Mouse (Mus musculus) limb, embryonic 10.5 days (tissue): ENCODE measurements at regions not wholly inside any gene's neighbourhood (a gene's known extent, or its start where the extent isn't known, plus 50 kb on each side); places are given as distances from the start of the nearest gene placed in this dataset.
"Not testable (repeated sequence)": the region's sequence is repeated elsewhere in the genome, so short reads cannot be mapped to it uniquely, and the experiment has no call there.

ENCODE experiments used
- DNase-seq: peaks from one replicate; pipeline ENCODE4 v3.0.0-alpha.2; 2017; ENCODE audit warnings: low spot score
- H3K27ac ChIP-seq: fragments of 300-500 bp; sonication (generic); 2 replicates; pipeline ENCODE4 v1.5.1; 2016; ENCODE audit warnings: mild to moderate bottlenecking
- H3K27me3 ChIP-seq: fragments of 300-500 bp; sonication (generic); 2 replicates; pipeline ENCODE4 v1.6.1; 2016; ENCODE audit warnings: low read depth, mild to moderate bottlenecking; ENCODE audit not compliant: poor library complexity, severe bottlenecking
- H3K36me3 ChIP-seq: fragments of 300-500 bp; sonication (generic); 2 replicates; pipeline ENCODE4 v1.6.1; 2016; ENCODE audit warnings: mild to moderate bottlenecking, moderate library complexity
- H3K4me1 ChIP-seq: fragments of 300-500 bp; sonication (generic); 2 replicates; pipeline ENCODE4 v1.6.1; 2016
- H3K4me3 ChIP-seq: fragments of 300-500 bp; sonication (generic); 2 replicates; pipeline ENCODE4 v1.5.1; 2016; ENCODE audit warnings: mild to moderate bottlenecking, moderate library complexity
- H3K9me3 ChIP-seq: fragments of 300-500 bp; sonication (generic); replicated peaks from 2 replicates; pipeline ENCODE4 v1.6.1; 2016; ENCODE audit warnings: mild to moderate bottlenecking
- WGBS: fragments of 180-500 bp; shearing (Covaris S2); methylation state at CpG from one replicate; pipeline ENCODE4 v1.1.7; 2016; 5-methylcytosine and 5-hydroxymethylcytosine counted together

DNA sequence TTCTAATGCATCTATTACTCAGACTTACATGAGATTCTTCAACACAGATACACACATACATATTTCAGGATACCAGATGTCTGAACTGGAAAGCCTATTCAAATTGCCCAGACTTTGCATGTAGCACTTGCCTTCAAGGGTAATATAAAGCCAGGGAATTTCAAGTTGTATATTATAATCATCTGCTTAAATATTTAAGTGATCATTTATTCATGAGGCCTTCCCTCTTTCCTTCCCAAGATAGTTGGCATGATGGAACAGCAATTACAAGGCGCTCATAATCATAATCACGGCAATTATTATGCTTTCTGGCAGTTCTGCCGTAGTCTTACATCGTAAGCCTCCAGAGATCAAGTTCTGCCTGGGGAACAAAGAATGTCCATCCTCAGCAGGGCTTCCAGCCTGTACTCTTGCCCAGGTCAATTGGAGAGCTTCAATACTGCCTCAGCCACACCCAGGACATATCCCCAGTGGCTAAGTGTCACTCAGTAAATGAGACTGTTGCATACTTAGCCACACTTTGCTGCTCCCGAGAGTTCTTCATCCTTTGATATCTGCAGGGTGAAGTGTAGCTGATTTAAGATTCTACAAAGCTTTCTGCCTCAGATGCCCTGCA lies 391.3 kb upstream of the Htr2a start:
- no peaks in the 10 kb centered on the region for H3K9me3 ChIP-seq
- no peak overlapping the region for H3K4me3 ChIP-seq
- no peak overlapping the region for H3K27ac ChIP-seq
- 92% methylated on average over 5 of the region's 5 CpGs for WGBS
- no peaks in the 10 kb centered on the region for H3K27me3 ChIP-seq
- H3K4me1 ChIP-seq = no peaks in the 10 kb centered on the region
- no peaks in the 10 kb centered on the region for H3K36me3 ChIP-seq
- DNase-seq = no peak

DNA sequence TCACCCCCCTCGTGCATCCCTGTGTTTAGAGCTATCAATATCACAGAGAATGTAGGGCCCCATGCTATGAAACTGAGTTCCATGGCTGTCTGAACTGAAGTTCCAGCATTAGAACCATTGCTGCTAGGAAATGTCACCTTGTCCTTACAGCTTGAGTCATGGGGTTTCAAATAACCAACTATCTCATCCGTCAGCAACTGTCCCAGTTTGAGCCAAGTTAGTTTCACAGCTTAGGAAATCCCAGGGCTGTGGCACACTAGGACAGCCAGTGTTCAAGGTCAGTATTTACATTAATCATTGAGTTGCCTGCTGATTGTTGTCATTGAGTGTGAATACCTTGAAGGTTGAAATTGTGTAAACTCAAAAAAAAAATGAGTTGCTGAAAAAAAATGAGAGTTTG lies 390.6 kb upstream of the Htr2a start:
- H3K4me1 ChIP-seq = no peaks in the 10 kb centered on the region
- DNase-seq = no peak
- no peak overlapping the region for H3K4me3 ChIP-seq
- H3K27me3 ChIP-seq = no peaks in the 10 kb centered on the region
- H3K36me3 ChIP-seq = no peaks in the 10 kb centered on the region
- WGBS = 68% methylated on average over 2 of the region's 2 CpGs
- H3K27ac ChIP-seq = no peak overlapping the region
- no peaks in the 10 kb centered on the region for H3K9me3 ChIP-seq

DNA sequence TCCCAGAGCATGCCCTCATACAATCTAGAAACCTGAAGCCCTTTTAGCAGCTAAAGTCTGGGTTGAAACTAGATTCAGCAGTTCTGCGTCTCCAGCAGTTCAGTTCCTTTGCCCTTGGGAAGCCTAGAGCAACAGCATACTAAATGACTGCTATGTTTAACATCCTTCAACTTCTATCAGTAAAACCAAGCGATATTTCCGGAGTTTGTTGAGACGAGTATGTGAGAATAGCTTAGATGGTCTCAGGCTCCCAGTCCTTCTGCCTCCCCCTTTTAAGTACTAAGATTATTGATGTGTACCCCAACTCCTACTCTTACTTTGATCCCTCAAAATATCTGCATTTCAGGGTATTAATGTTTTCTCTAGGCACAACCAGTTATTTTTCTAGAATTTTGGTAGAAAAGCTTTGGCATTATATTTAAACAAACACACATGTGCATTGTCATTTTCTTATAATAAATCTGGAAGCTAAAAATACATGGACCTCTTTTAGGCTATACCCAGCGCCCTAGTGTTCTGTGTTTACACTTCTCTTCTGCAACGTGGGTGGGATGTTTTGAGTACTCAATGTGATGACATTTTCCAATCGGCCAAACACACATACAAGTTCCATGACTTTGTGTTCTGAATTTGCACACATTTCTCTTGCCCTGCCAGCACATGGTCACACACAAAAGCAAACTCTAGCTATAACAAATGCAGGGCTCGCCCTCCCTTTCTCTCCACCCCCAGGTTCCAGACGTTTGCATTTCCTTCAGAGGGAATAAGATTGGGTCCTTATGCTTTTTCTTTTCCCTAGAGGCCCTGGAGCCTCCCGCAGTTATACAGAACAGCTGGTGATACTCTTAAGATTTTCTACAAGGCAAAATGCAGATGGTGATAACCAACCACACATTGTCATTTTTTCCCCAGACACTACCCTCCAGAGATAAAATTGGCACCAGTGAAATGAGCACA lies 388.2 kb upstream of the Htr2a start:
- no peaks in the 10 kb centered on the region for H3K4me1 ChIP-seq
- H3K9me3 ChIP-seq = no peaks in the 10 kb centered on the region
- no peaks in the 10 kb centered on the region for H3K27me3 ChIP-seq
- WGBS = 81% methylated on average over 10 of the region's 10 CpGs
- no peak overlapping the region for H3K27ac ChIP-seq
- no peak for DNase-seq
- H3K36me3 ChIP-seq = no peaks in the 10 kb centered on the region
- H3K4me3 ChIP-seq = no peak overlapping the region

DNA sequence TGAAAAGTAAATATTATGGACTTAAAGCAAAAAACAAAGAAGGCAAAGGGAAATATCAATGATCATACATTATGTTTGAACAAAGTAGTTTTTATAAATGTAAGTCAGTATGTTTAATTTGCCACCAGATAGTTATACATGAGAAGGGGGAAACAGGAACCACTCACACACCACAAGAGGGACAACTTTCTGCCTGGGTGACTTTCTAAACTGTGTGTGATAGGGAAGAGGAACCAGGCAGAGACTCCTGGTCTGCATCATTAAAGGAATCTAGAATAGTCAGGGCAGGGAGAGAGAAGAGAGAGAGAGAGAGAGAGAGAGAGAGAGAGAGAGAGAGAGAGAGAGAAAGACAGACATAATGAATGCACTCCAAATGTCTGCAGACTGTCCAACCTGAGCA lies 385.6 kb upstream of the Htr2a start:
- H3K27me3 ChIP-seq = no peaks in the 10 kb centered on the region
- no peaks in the 10 kb centered on the region for H3K9me3 ChIP-seq
- H3K36me3 ChIP-seq = no peaks in the 10 kb centered on the region
- DNase-seq = no peak
- H3K4me1 ChIP-seq = no peaks in the 10 kb centered on the region
- H3K27ac ChIP-seq = no peak overlapping the region
- H3K4me3 ChIP-seq = no peak overlapping the region

DNA sequence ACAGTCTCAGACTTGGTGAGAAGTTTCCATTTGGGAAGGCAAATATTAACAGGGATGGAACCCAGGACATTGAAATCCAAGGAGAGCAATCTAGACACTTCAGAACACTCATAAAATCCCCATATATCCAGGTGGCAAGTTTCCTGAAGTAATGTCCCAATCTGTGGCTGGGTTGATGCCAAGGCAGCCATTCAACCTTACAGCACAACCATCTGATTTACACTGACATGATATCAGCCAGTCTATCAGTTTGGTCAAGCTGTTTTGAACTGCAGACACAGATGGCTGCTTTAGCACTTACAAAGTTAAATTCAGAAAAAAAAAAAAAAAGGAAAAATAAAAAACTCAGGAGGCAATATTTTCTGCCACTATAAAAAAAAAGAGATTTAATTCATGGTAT lies 381.2 kb upstream of the Htr2a start:
- Histone ChIP-seq H3K4me1 (no peaks in the 10 kb centered on the region), H3K36me3 (no peaks in the 10 kb centered on the region), H3K4me3 (no peak overlapping the region), H3K27me3 (no peaks in the 10 kb centered on the region), H3K27ac (no peak overlapping the region), H3K9me3 (no peaks in the 10 kb centered on the region)
- DNase-seq = no peak

DNA sequence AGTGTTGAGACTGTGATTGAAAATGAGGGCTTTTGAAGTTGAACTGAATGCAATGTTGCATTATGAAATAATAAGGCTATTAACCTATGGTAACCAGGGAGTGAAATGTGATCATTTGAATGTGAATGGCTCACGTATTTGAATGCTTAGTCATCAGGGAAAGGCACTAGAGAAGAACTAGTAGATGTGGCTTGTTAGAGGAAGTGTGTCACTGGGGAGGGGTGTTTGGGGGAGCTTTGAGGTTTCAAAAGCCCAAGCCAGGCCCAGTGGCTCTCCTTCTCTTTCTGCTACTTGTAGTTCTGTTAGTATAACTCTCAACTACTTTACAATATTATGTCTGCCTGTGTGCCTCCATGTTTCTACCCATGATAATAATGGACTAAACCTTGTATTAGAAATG lies 373.6 kb upstream of the Htr2a start:
- Histone ChIP-seq H3K27me3 (no peaks in the 10 kb centered on the region), H3K4me3 (no peak overlapping the region), H3K36me3 (no peaks in the 10 kb centered on the region), H3K4me1 (no peaks in the 10 kb centered on the region), H3K27ac (no peak overlapping the region), H3K9me3 (no peaks in the 10 kb centered on the region)
- 85% methylated on average over 1 of the region's 1 CpGs for WGBS
- DNase-seq = no peak

DNA sequence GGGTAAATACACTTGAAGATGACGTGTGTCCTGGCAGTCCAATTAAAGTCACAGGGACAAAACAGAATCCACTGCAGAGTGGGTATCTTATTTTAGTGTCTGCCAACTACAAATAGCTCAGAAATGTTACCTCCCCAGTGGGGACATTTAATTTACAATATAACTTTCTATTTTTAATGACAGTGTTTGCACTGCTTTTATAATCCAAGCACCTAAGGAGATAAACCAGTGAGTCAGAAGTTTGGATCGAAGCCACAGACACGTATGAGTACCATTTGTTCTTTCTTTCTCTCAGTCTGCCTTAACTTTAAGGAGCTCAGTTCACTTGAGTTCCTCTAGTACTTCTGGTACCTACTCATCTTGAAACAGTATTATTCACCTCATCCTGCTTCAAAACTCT lies 346.1 kb upstream of the Htr2a start:
- 90% methylated on average over 3 of the region's 3 CpGs for WGBS
- no peaks in the 10 kb centered on the region for H3K27me3 ChIP-seq
- H3K36me3 ChIP-seq = no peaks in the 10 kb centered on the region
- H3K9me3 ChIP-seq = no peaks in the 10 kb centered on the region
- no peak overlapping the region for H3K27ac ChIP-seq
- H3K4me3 ChIP-seq = no peak overlapping the region
- no peak for DNase-seq
- no peaks in the 10 kb centered on the region for H3K4me1 ChIP-seq

DNA sequence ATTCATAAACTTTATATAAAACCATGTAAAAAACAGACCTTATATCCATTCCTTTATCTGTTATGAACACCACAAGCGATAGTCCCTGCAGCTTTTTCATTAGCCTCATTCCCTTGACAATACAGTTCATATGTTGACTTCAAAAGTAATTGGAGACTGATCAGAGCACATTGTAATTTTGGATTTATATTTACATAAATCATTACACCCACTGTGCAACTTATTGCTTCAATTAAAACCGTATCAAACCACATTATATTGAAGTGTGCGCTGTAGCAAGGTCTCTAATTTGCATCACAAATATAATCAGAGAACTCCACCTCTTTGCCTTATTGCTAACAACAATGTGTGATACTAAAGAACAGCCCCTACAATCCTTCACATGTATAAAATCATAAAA lies 336.2 kb upstream of the Htr2a start:
- H3K27me3 ChIP-seq = no peaks in the 10 kb centered on the region
- H3K9me3 ChIP-seq = no peaks in the 10 kb centered on the region
- H3K27ac ChIP-seq = no peak overlapping the region
- no peaks in the 10 kb centered on the region for H3K36me3 ChIP-seq
- no peak for DNase-seq
- H3K4me3 ChIP-seq = no peak overlapping the region
- H3K4me1 ChIP-seq = no peaks in the 10 kb centered on the region
- WGBS = 94% methylated on average over 3 of the region's 3 CpGs

DNA sequence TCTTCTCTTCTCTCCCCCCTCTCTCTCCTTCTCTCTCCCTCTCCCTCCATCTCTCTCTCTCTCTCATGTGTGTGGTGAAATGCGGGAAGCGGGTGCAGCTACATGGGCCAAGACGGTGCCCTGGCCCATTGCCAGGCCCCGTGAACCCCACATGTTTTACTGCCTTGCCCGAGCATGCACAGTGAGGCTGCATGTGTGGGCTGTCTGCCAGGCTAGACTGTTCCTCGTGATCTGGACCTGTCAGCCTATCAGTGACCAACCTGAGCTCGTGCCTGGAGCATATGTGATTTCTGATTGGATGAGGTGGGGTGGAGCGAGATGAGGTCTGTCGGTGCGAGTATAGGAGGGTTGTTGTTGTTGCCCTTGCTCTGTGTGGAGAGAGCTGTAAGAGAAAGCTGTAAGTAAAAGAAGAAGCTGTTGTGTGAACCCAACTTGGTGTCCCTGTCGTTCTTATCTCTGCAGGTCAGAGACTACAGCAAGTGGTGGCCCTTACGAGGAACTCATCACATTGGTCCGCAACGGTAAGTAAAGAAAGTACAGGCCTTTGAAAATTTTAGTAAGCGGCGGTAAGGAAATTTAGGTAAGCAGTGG lies 333.8 kb upstream of the Htr2a start:
- H3K36me3 ChIP-seq = no peaks in the 10 kb centered on the region
- no peak for DNase-seq
- H3K27ac ChIP-seq = no peak overlapping the region
- WGBS = 91% methylated on average over 16 of the region's 16 CpGs
- no peak overlapping the region for H3K4me3 ChIP-seq
- H3K27me3 ChIP-seq = no peaks in the 10 kb centered on the region
- no peaks in the 10 kb centered on the region for H3K9me3 ChIP-seq
- H3K4me1 ChIP-seq = no peaks in the 10 kb centered on the region

DNA sequence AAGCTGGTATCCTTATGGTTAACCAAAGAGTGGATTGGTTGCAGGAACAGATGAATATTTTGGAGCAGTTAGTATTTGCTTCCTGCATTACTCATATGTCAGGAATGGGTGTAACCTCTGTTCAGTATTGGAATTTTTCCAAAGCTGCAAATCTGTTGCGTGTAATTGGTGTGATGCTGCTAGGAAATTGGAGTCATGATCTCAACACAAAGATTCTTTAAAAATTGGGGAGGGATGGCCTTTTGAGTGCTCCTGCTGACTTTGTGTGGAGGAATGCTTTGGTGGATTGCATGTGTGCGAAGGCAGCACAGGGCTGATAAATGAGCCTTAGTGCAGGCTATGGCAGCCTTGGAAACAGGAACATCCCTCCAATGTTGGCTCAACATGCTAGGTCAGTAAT lies 331.2 kb upstream of the Htr2a start:
- 89% methylated on average over 2 of the region's 2 CpGs for WGBS

DNA sequence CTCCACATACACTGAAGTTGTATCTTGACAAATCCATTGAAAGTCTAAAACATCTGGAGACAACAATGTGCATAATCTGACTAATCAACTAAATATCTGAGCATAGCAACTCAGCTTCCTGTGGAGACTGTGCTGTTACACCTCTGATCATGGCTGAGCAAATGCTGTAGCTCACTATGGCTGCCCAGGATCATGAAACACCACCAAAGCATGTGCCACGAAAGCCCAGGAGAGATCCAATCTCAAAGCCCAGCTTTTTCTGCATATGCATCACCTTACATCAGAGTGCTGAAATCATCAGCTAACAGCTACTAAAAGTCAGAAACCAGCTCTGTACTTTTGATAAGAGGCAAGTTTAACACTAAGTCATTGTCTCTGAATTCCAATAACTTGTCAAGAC lies 313.3 kb upstream of the Htr2a start:
- 62% methylated on average over 1 of the region's 1 CpGs for whole genome bisulfite sequencing
- H3K27me3 ChIP-seq = no peaks in the 10 kb centered on the region
- H3K4me3 ChIP-seq = no peak overlapping the region
- H3K4me1 ChIP-seq = no peaks in the 10 kb centered on the region
- H3K36me3 ChIP-seq = no peaks in the 10 kb centered on the region
- DNase-seq = no peak
- no peaks in the 10 kb centered on the region for H3K9me3 ChIP-seq
- no peak overlapping the region for H3K27ac ChIP-seq

More for the DNA sequence above, 331.2 kb upstream of the Htr2a start:
- not testable (repeated sequence) for H3K36me3 ChIP-seq, DNase-seq, H3K4me3 ChIP-seq, H3K4me1 ChIP-seq, H3K27me3 ChIP-seq, H3K27ac ChIP-seq, H3K9me3 ChIP-seq

DNA sequence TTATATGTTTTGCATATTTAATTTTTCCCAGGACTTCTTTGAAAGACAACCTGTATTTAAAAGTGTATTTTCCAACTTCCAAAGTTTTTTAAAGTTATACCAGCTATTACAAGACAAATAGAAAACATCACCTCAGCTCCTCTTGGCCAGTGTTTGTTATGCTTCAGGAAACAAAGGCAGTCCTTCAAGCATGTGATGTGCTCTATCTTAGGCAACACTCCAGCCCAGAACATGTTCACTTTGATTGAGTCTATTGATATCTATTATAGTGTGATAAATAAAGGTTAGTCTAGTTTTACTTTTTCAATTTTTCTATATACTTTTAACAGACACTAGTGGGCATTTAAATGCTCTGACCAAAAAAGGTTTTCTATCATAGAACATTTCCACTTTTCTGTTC lies 289.9 kb upstream of the Htr2a start:
- H3K27me3 ChIP-seq = no peaks in the 10 kb centered on the region
- no peaks in the 10 kb centered on the region for H3K36me3 ChIP-seq
- H3K9me3 ChIP-seq = no peaks in the 10 kb centered on the region
- H3K4me3 ChIP-seq = no peak overlapping the region
- H3K4me1 ChIP-seq = no peaks in the 10 kb centered on the region
- no peak overlapping the region for H3K27ac ChIP-seq
- DNase-seq = no peak

DNA sequence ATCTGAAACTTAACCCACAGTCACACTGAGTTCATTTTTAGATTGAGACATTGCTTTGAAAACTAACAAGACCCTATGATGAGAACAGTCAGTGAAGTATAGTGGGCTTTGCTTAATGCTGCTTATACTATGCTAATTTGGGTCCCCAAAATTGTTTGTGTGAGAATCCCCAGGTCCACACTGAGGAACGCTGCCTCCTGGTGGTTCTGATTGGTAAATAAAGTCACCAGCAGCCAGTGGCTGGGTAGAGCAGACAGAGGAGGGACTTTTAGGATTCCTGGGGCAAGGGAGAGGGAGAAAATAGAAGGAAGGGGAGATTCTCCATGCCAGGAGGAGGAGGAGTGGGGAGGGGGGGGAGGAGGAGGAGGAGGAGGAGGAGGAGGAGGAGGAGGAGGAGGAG lies 288.4 kb upstream of the Htr2a start:
- H3K9me3 ChIP-seq = no peaks in the 10 kb centered on the region
- H3K27ac ChIP-seq = no peak overlapping the region
- no peak overlapping the region for H3K4me3 ChIP-seq
- H3K4me1 ChIP-seq = no peaks in the 10 kb centered on the region
- 19% methylated on average over 1 of the region's 1 CpGs for WGBS
- DNase-seq = no peak
- H3K27me3 ChIP-seq = no peaks in the 10 kb centered on the region
- no peaks in the 10 kb centered on the region for H3K36me3 ChIP-seq
